Comparison of ENCODE assay signal across 10 mouse cellular contexts in genomic region chr10:21083391-21083918, GRCm38 (mm10).
DNase-seq lines count a peak whose midpoint lies in the region; ATAC-seq and TF ChIP-seq lines count a peak whose summit lies in the region.
"Had no signal": no experiment of that assay in that cellular context is flagged by ENCODE, and none has a peak within 500 bp of the region (broad histone marks: within the 10 kb centered on the region; RNA-seq: fewer than 3 reads in every experiment).

No protein-coding gene starts in this region.

- TF ChIP-seq POLR2A in thymus, adult 2 months (IDR thresholded peaks at IDR 0.05; ENCODE audit: control insufficient read depth, extremely low read depth, insufficient read depth, low read length, poor library complexity) = no peak

- no peak overlapping the region; the same call in 1 of the 2 replicates for H3K9ac ChIP-seq in forebrain, embryonic 13.5 days

- no peaks in the 10 kb centered on the region for H3K9me3 ChIP-seq in forebrain, embryonic 13.5 days (replicated peaks)

- H3K4me2 ChIP-seq in forebrain, embryonic 13.5 days = peak overlapping the region; percentile 35

- ATAC-seq in forebrain, embryonic 13.5 days = no peak

- DNase-seq in adrenal gland, postnatal 14 days = peak; percentile 11
- DNase-seq in adrenal gland, postnatal 25 days = no peak
- no peak for DNase-seq in thymus, adult 2 months
- DNase-seq in thymus, adult 18-20 months = no peak
- DNase-seq in retina, embryonic 14.5 days (ENCODE audit: low spot score) = peak; percentile 82
- DNase-seq in gastrocnemius, postnatal 10 days = no peak
- no peak for DNase-seq in spleen, adult 18-20 months
- DNase-seq: kidney, adult 9 months; lung, postnatal 14 days had no signal

- TF ChIP-seq CTCF in thymus, adult 2 months (IDR thresholded peaks at IDR 0.05; ENCODE audit: borderline replicate concordance, control insufficient read depth, extremely low read depth, insufficient read depth, low read length, poor library complexity) = no peak

- no peak overlapping the region for H3K4me3 ChIP-seq in thymus, adult 2 months (ENCODE audit: control insufficient read depth, insufficient read depth, low read length)
- no peak overlapping the region for H3K4me3 ChIP-seq in forebrain, embryonic 13.5 days

- WGBS in thymus, adult 2 months = 19% methylated on average over 8 of the region's 8 CpGs
- WGBS in forebrain, embryonic 13.5 days = 37% methylated on average over 8 of the region's 8 CpGs

- H3K4me1 ChIP-seq in thymus, adult 2 months (replicated peaks; ENCODE audit: control insufficient read depth, insufficient read depth, low read length) = peaks cover 40% of the 10 kb centered on the region
- peaks cover 43% of the 10 kb centered on the region for H3K4me1 ChIP-seq in forebrain, embryonic 13.5 days

- H3K36me3 ChIP-seq in thymus, adult 2 months (ENCODE audit: control insufficient read depth, insufficient read depth, low read length) = no peaks in the 10 kb centered on the region
- H3K36me3 ChIP-seq in forebrain, embryonic 13.5 days (ENCODE audit: poor library complexity, severe bottlenecking) = 0 out of 2 replicates have a peak, but pooled peaks cover 11% of the 10 kb centered on the region

- no peaks in the 10 kb centered on the region for H3K27me3 ChIP-seq in thymus, adult 2 months (ENCODE audit: control insufficient read depth, insufficient read depth, low read length)
- peaks cover 33% of the 10 kb centered on the region for H3K27me3 ChIP-seq in forebrain, embryonic 13.5 days

- peak overlapping the region; percentile 77 for H3K27ac ChIP-seq in thymus, adult 2 months (ENCODE audit: control insufficient read depth, insufficient read depth, low read length)
- no peak overlapping the region for H3K27ac ChIP-seq in forebrain, embryonic 13.5 days

Comparison
In these comparisons a context has a peak if more than half of its experiments do, and no peak if none do; other contexts are left out.
1. DNase-seq: peak in adrenal gland, postnatal 14 days (single experiment) and retina, embryonic 14.5 days (single experiment); none in adrenal gland, postnatal 25 days (single experiment), thymus, adult 2 months (single experiment), thymus, adult 18-20 months (0 of 2), gastrocnemius, postnatal 10 days (single experiment) and spleen, adult 18-20 months (0 of 2).